Mouse (Mus musculus): Measurements from ENCODE around the gene Ttc39d. TPM values are rescaled to one million over a fixed set of nuclear protein-coding genes. Genes with fewer than 3 reads are reported as not detected.
"Not testable (repeated sequence)": the region's sequence is repeated elsewhere in the genome, so short reads cannot be mapped to it uniquely, and the experiment has no call there.

Ttc39d gene
- polyA plus RNA-seq, 1 experiment from 2014 or later = not detected

DNA sequence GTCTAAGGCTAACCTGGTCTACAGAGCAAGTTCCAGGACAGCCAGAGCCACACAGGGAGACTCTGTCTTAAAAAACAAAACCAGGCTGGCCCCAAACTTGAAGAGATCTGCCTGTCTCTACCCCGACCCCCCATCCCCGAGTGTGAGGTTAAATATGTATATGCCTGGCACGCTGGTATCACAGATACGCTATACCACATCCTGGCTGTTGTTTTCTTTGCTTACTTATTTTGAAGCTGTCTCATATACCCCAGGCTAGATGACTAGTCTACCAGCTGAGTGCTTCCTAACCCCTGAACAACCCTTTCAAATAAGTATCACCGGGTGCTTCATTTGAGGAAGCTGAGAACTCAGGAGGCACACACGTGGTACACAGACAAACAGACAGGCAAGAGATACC lies 37.5 kb upstream of the Ttc39d start:
- no peak overlapping the region for H3K27ac ChIP-seq (ENCODE audit: low read length)
- no peak for ATAC-seq
- H3K27me3 ChIP-seq (replicated peaks; ENCODE audit: control insufficient read depth, insufficient read depth, low read length) = no peaks in the 10 kb centered on the region
- no peaks in the 10 kb centered on the region for H3K36me3 ChIP-seq (ENCODE audit: control insufficient read depth, insufficient read depth)
- H3K4me2 ChIP-seq (ENCODE audit: low read length) = no peak overlapping the region
- H3K9ac ChIP-seq (replicated peaks; ENCODE audit: low read depth, low read length) = no peak overlapping the region
- no peaks in the 10 kb centered on the region for H3K9me3 ChIP-seq (ENCODE audit: control insufficient read depth, low read length)
- WGBS = 94% methylated on average over 6 of the region's 6 CpGs
- no peak overlapping the region for H3K4me3 ChIP-seq (replicated peaks; ENCODE audit: low read length)
- peaks cover 36% of the 10 kb centered on the region for H3K4me1 ChIP-seq (replicated peaks; ENCODE audit: control insufficient read depth, insufficient read depth, low read length)

DNA sequence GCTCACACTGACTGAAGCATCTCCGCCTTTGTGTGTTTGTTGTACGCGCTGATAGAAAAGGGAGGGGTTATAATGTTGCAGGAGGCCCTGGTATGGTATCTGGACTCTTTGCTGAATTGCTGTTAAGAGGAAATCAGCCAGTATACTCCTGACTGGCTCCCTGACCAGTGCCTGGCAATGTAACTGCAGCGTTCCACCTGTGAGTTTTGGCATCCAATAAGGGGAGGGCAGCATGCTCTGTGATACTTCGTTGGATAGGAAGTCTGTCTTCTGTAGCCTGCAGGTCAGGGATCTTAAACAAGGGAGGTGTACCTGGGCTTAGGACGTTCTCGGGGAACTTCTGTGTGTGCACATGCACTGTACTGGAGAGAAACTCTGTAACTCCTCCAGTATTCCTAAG lies 36.3 kb upstream of the Ttc39d start:
- Histone ChIP-seq H3K9ac (replicated peaks; ENCODE audit: low read depth, low read length) (no peak overlapping the region), H3K27ac (ENCODE audit: low read length) (no peak overlapping the region), H3K4me2 (ENCODE audit: low read length) (no peak overlapping the region), H3K9me3 (ENCODE audit: control insufficient read depth, low read length) (no peaks in the 10 kb centered on the region), H3K4me3 (replicated peaks; ENCODE audit: low read length) (no peak overlapping the region), H3K27me3 (replicated peaks; ENCODE audit: control insufficient read depth, insufficient read depth, low read length) (no peaks in the 10 kb centered on the region), H3K36me3 (ENCODE audit: control insufficient read depth, insufficient read depth) (no peaks in the 10 kb centered on the region), H3K4me1 (replicated peaks; ENCODE audit: control insufficient read depth, insufficient read depth, low read length) (peaks cover 29% of the 10 kb centered on the region)
- WGBS = 88% methylated on average over 7 of the region's 7 CpGs
- no peak for ATAC-seq

DNA sequence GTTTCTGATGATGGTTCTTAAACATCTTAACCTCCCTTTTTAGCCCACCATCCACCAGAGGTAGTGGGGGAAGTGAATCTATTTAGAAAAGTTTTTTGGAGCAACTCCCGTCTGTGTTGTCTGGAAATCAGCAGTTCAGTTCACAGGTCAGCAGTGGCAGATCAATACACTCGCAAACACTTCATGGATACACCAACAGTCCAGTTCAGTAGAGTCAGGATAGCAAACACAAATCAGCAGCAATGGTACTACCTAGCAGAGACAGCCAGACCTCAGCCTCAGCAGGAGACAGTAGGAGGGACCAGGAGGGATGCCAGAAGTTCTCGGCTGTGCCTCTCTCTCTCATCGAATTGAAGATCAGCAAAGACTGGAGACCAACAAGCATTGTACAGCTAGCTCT lies 35.3 kb upstream of the Ttc39d start:
- H3K4me1 ChIP-seq (replicated peaks; ENCODE audit: control insufficient read depth, insufficient read depth, low read length) = peaks cover 21% of the 10 kb centered on the region
- no peak for ATAC-seq
- no peaks in the 10 kb centered on the region for H3K27me3 ChIP-seq (replicated peaks; ENCODE audit: control insufficient read depth, insufficient read depth, low read length)
- 84% methylated on average over 4 of the region's 4 CpGs for WGBS
- H3K4me2 ChIP-seq (ENCODE audit: low read length) = no peak overlapping the region
- no peak overlapping the region for H3K9ac ChIP-seq (replicated peaks; ENCODE audit: low read depth, low read length)
- H3K9me3 ChIP-seq (ENCODE audit: control insufficient read depth, low read length) = no peaks in the 10 kb centered on the region
- H3K4me3 ChIP-seq (replicated peaks; ENCODE audit: low read length) = no peak overlapping the region
- H3K36me3 ChIP-seq (ENCODE audit: control insufficient read depth, insufficient read depth) = no peaks in the 10 kb centered on the region
- H3K27ac ChIP-seq (ENCODE audit: low read length) = no peak overlapping the region

DNA sequence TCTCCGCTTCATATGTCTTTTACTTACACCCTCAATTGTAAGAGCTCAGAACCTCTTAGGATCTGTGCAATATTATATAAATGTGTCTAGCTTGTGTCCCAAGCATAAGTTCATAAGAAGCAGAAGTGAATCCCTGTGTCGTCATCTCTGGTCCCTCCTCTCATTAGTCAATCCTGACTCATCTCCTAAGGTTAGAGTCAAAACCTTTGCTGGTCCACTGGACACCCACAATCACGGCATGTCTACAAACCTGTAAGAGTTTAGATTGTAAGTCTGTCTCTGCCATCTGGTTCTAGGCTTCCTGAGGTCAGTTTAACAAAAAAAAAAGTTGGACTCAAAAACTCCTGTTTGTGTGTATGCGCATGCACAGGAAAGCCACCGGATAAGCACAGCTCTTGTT lies 34.5 kb upstream of the Ttc39d start:
- 94% methylated on average over 5 of the region's 5 CpGs for WGBS
- ATAC-seq = no peak
- H3K36me3 ChIP-seq (ENCODE audit: control insufficient read depth, insufficient read depth) = no peaks in the 10 kb centered on the region
- no peak overlapping the region for H3K4me2 ChIP-seq (ENCODE audit: low read length)
- H3K4me1 ChIP-seq (replicated peaks; ENCODE audit: control insufficient read depth, insufficient read depth, low read length) = peaks cover 15% of the 10 kb centered on the region
- no peak overlapping the region for H3K9ac ChIP-seq (replicated peaks; ENCODE audit: low read depth, low read length)
- no peaks in the 10 kb centered on the region for H3K9me3 ChIP-seq (ENCODE audit: control insufficient read depth, low read length)
- H3K4me3 ChIP-seq (replicated peaks; ENCODE audit: low read length) = no peak overlapping the region
- H3K27ac ChIP-seq (ENCODE audit: low read length) = no peak overlapping the region
- H3K27me3 ChIP-seq (replicated peaks; ENCODE audit: control insufficient read depth, insufficient read depth, low read length) = no peaks in the 10 kb centered on the region

DNA sequence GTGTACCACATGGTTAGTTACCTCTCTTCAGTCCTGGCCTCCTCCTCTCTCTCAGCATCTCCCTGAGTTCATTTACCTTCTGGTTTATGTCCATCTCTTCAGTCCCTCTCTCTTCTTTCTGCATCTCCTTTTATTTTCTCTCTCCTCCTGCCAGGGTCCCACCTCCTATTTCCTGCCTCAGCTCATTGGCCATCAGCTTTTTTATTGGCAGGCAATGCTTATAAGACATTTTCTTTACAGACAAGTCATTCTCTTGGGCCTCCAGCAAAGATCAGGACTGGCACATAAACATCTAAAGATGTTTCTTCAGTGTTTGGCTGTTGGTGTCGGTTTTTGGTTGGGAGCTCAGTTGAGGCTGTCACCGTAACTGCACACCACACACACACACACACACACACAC lies 33.6 kb upstream of the Ttc39d start:
- H3K4me2 ChIP-seq (ENCODE audit: low read length) = no peak overlapping the region
- H3K9ac ChIP-seq (replicated peaks; ENCODE audit: low read depth, low read length) = no peak overlapping the region
- H3K4me3 ChIP-seq (replicated peaks; ENCODE audit: low read length) = no peak overlapping the region
- H3K27me3 ChIP-seq (replicated peaks; ENCODE audit: control insufficient read depth, insufficient read depth, low read length) = no peaks in the 10 kb centered on the region
- H3K27ac ChIP-seq (ENCODE audit: low read length) = no peak overlapping the region
- 93% methylated on average over 2 of the region's 2 CpGs for WGBS
- H3K36me3 ChIP-seq (ENCODE audit: control insufficient read depth, insufficient read depth) = no peaks in the 10 kb centered on the region
- peaks cover 6% of the 10 kb centered on the region for H3K4me1 ChIP-seq (replicated peaks; ENCODE audit: control insufficient read depth, insufficient read depth, low read length)
- ATAC-seq = no peak
- H3K9me3 ChIP-seq (ENCODE audit: control insufficient read depth, low read length) = no peaks in the 10 kb centered on the region

DNA sequence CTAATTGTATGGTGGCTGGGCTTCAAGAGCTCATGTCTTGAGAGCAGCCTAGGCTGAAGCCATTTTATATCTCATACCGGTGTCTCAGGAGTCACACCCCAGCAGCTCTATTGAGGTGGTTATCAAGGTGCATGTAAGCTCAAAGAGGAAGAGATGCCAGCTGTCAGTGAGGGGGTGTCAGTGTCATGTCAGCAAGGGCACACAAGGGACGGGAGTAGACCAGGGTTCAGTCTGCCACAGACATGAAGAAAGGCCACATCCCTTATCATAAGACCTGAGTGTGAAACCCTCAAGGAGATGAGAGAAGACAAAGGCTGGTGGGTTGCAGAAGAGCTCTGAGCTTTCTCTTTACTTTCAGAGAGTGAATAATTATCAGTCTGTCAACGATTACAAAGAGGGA lies 33.1 kb upstream of the Ttc39d start:
- Histone ChIP-seq H3K36me3 (ENCODE audit: control insufficient read depth, insufficient read depth) (no peaks in the 10 kb centered on the region), H3K27me3 (replicated peaks; ENCODE audit: control insufficient read depth, insufficient read depth, low read length) (no peaks in the 10 kb centered on the region), H3K4me2 (ENCODE audit: low read length) (no peak overlapping the region), H3K9ac (replicated peaks; ENCODE audit: low read depth, low read length) (no peak overlapping the region), H3K9me3 (ENCODE audit: control insufficient read depth, low read length) (no peaks in the 10 kb centered on the region), H3K4me1 (replicated peaks; ENCODE audit: control insufficient read depth, insufficient read depth, low read length) (peaks cover 1% of the 10 kb centered on the region), H3K27ac (ENCODE audit: low read length) (no peak overlapping the region), H3K4me3 (replicated peaks; ENCODE audit: low read length) (no peak overlapping the region)
- ATAC-seq = no peak; the same call in 1 of the 2 replicates
- 87% methylated on average over 3 of the region's 3 CpGs for WGBS

DNA sequence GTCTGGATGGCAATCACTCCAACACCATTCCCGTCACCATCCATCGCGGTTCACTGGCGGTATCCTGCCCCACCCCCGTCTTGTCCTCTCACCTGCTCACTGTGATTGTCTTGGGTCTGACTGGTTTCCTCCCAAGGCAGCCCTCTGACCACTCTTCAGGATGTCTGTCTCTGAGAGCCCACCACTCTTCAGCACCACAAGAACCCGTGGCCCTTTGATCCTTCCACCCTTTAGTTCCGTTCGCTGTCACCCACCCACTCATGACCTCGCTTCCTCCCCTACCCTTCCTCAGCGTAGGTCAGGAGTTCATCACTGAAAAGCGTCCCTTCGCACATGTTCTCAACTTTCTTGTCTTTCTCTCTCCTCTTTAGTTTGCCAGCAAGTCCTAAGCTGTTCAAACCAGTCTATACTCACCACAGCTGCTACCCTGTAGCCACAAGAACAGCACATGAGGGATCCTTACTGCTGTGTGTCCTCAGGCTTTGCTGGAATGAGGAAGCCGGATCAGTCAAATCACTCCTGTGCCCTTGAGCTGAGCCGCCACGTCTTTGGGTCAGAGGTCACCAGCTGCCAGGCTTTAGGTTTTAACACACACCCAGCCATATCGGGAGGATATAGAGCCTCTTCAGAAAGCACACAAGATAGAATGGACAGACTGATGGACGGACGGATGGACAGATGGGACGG lies 32.4 kb upstream of the Ttc39d start:
- H3K27ac ChIP-seq (ENCODE audit: low read length) = no peak overlapping the region
- H3K4me1 ChIP-seq (replicated peaks; ENCODE audit: control insufficient read depth, insufficient read depth, low read length) = no peaks in the 10 kb centered on the region
- ATAC-seq = no peak; the same call in 1 of the 2 replicates
- no peak overlapping the region for H3K9ac ChIP-seq (replicated peaks; ENCODE audit: low read depth, low read length)
- no peaks in the 10 kb centered on the region for H3K9me3 ChIP-seq (ENCODE audit: control insufficient read depth, low read length)
- H3K27me3 ChIP-seq (replicated peaks; ENCODE audit: control insufficient read depth, insufficient read depth, low read length) = no peaks in the 10 kb centered on the region
- H3K4me2 ChIP-seq (ENCODE audit: low read length) = no peak overlapping the region
- no peak overlapping the region for H3K4me3 ChIP-seq (replicated peaks; ENCODE audit: low read length)
- 86% methylated on average over 19 of the region's 19 CpGs for WGBS
- no peaks in the 10 kb centered on the region for H3K36me3 ChIP-seq (ENCODE audit: control insufficient read depth, insufficient read depth)

DNA sequence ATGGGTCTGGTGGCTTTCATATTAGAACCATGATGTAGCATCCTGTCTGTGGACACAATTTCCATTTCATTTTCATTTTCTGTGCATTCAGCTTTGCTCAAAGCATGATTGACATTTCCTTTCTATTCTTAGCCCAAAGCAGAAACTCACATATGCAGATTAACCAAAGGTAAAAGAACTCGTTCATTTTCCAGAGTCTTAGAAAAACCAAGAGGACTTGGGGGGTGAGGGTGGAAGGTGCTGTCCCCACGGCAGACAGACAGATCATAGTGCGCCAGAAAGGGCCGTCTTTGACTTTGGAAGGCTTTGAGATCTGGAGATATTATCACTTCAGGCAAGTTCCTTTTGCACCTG lies 31.9 kb upstream of the Ttc39d start:
- Histone ChIP-seq H3K4me2 (ENCODE audit: low read length) (no peak overlapping the region), H3K9ac (replicated peaks; ENCODE audit: low read depth, low read length) (no peak overlapping the region), H3K27me3 (replicated peaks; ENCODE audit: control insufficient read depth, insufficient read depth, low read length) (no peaks in the 10 kb centered on the region), H3K9me3 (ENCODE audit: control insufficient read depth, low read length) (no peaks in the 10 kb centered on the region), H3K4me3 (replicated peaks; ENCODE audit: low read length) (no peak overlapping the region), H3K4me1 (replicated peaks; ENCODE audit: control insufficient read depth, insufficient read depth, low read length) (no peaks in the 10 kb centered on the region), H3K27ac (ENCODE audit: low read length) (no peak overlapping the region), H3K36me3 (ENCODE audit: control insufficient read depth, insufficient read depth) (no peaks in the 10 kb centered on the region)
- ATAC-seq = no peak
- 66% methylated on average over 4 of the region's 4 CpGs for WGBS

DNA sequence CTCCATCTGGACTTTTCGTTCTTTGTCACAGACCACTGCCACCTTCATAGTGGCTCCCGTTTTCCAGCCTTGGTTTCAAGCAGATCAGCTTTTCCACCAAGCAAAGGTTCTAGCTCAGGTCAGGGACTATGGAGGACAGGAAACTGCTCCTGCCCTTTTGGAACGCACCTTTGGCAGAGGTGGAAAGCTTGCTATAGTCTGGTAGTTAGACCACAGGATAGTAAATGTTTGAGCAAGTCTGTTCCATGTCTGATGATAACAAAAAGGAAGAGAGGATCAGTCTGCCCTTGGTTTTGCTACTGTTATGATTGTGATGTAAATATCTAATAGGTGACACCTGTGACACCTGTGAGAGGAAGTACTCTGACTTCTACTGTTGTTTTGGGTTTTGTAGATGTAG lies 31.3 kb upstream of the Ttc39d start:
- 88% methylated on average over 3 of the region's 3 CpGs for WGBS
- ATAC-seq = no peak
- Histone ChIP-seq H3K4me2 (ENCODE audit: low read length) (no peak overlapping the region), H3K27ac (ENCODE audit: low read length) (no peak overlapping the region), H3K4me3 (replicated peaks; ENCODE audit: low read length) (no peak overlapping the region), H3K9ac (replicated peaks; ENCODE audit: low read depth, low read length) (no peak overlapping the region), H3K4me1 (replicated peaks; ENCODE audit: control insufficient read depth, insufficient read depth, low read length) (no peaks in the 10 kb centered on the region), H3K27me3 (replicated peaks; ENCODE audit: control insufficient read depth, insufficient read depth, low read length) (no peaks in the 10 kb centered on the region), H3K9me3 (ENCODE audit: control insufficient read depth, low read length) (no peaks in the 10 kb centered on the region), H3K36me3 (ENCODE audit: control insufficient read depth, insufficient read depth) (no peaks in the 10 kb centered on the region)

DNA sequence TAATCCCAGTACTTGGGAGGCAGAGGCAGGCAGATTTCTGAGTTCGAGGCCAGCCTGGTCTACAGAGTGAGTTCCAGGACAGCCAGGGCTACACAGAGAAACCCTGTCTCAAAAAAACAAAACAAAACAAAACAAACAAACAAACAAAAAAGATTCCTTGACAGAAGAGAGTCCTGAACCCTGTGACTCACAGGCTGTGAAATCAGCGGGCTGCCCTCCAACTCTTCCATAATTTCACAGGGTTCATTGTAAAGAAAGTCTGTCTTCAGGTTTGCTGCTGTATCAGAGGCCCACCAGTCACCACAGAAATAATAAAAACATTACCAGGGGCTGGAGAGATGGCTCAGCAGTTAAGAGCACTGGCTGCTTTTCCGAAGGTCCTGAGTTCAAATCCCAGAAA lies 28.4 kb upstream of the Ttc39d start:
- not testable (repeated sequence) for H3K9me3 ChIP-seq (ENCODE audit: control insufficient read depth, low read length); H3K9ac ChIP-seq (replicated peaks; ENCODE audit: low read depth, low read length); H3K4me3 ChIP-seq (replicated peaks; ENCODE audit: low read length); H3K4me1 ChIP-seq (replicated peaks; ENCODE audit: control insufficient read depth, insufficient read depth, low read length); H3K27ac ChIP-seq (ENCODE audit: low read length); H3K27me3 ChIP-seq (replicated peaks; ENCODE audit: control insufficient read depth, insufficient read depth, low read length); ATAC-seq; H3K36me3 ChIP-seq (ENCODE audit: control insufficient read depth, insufficient read depth); H3K4me2 ChIP-seq (ENCODE audit: low read length)
- 95% methylated on average over 3 of the region's 3 CpGs for WGBS
